Mouse (Mus musculus) limb, embryonic 10.5 days (tissue): Measurements from ENCODE around the gene Btbd9. TPM values are rescaled to one million over a fixed set of nuclear protein-coding genes. Genes with fewer than 3 reads are reported as not detected.

Experiments
- DNase-seq: peaks from one replicate; pipeline ENCODE4 v3.0.0-alpha.2; 2017; ENCODE audit warnings: low spot score
- H3K27ac ChIP-seq: fragments of 300-500 bp; sonication (generic); 2 replicates; pipeline ENCODE4 v1.5.1; 2016; ENCODE audit warnings: mild to moderate bottlenecking
- H3K27me3 ChIP-seq: fragments of 300-500 bp; sonication (generic); 2 replicates; pipeline ENCODE4 v1.6.1; 2016; ENCODE audit warnings: low read depth, mild to moderate bottlenecking; ENCODE audit not compliant: poor library complexity, severe bottlenecking
- H3K36me3 ChIP-seq: fragments of 300-500 bp; sonication (generic); 2 replicates; pipeline ENCODE4 v1.6.1; 2016; ENCODE audit warnings: mild to moderate bottlenecking, moderate library complexity
- H3K4me1 ChIP-seq: fragments of 300-500 bp; sonication (generic); 2 replicates; pipeline ENCODE4 v1.6.1; 2016
- H3K4me3 ChIP-seq: fragments of 300-500 bp; sonication (generic); 2 replicates; pipeline ENCODE4 v1.5.1; 2016; ENCODE audit warnings: mild to moderate bottlenecking, moderate library complexity
- H3K9me3 ChIP-seq: fragments of 300-500 bp; sonication (generic); replicated peaks from 2 replicates; pipeline ENCODE4 v1.6.1; 2016; ENCODE audit warnings: mild to moderate bottlenecking
- WGBS: fragments of 180-500 bp; shearing (Covaris S2); methylation state at CpG from one replicate; pipeline ENCODE4 v1.1.7; 2016; 5-methylcytosine and 5-hydroxymethylcytosine counted together
- polyA plus RNA-seq: library from polyadenylated mRNA; unstranded; fragments of >200 nt; fragmentation: Nextera tagmentation; extraction: Ambion mirVana; gene quantifications from 2 replicates; pipeline ENCODE4 v1.2.1, GENCODE M21; 2016

Gene Btbd9
- polyA plus RNA-seq, 1 experiment from 2014 or later, result 57.5 TPM

- no peaks in the 10 kb centered on the region for H3K9me3 ChIP-seq
- H3K27ac ChIP-seq, result no peak overlapping the region
- H3K27me3 ChIP-seq, result no peaks in the 10 kb centered on the region
- 97% methylated on average over 3 of the region's 3 CpGs for WGBS
- H3K36me3 ChIP-seq, result no peaks in the 10 kb centered on the region
- H3K4me3 ChIP-seq, result no peak overlapping the region
- 0 out of 2 replicates have a peak, but pooled peaks cover 3% of the 10 kb centered on the region for H3K4me1 ChIP-seq
- DNase-seq, result no peak
Measured at GRCm38 (mm10) chr17:30402871-30403270, 173.4 kb downstream of the Btbd9 start.

DNA sequence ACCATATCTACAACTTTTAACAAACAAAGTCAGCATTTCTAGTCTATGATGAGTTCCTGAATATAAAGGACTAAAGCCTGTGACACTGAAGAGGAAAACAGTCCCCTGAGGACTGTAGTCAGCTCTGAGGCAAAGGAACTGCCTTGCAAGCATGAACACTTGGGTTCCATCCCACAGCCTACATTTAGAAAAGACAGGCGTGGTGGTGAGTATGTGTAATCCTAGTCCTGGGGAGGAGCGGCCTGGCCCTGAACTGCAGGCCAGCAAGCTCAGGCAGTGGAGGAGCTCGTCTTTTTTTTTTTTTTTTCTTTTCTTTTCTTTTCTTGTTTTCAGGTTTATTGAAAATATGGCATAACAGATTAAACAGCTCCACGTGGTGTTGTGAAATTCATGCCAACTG, 181.0 kb downstream of the Btbd9 start:
- Histone ChIP-seq H3K36me3 (no peaks in the 10 kb centered on the region), H3K27ac (no peak overlapping the region), H3K4me3 (no peak overlapping the region), H3K9me3 (no peaks in the 10 kb centered on the region), H3K4me1 (no peaks in the 10 kb centered on the region), H3K27me3 (no peaks in the 10 kb centered on the region)
- 84% methylated on average over 4 of the region's 4 CpGs for WGBS
- DNase-seq, result no peak

DNA sequence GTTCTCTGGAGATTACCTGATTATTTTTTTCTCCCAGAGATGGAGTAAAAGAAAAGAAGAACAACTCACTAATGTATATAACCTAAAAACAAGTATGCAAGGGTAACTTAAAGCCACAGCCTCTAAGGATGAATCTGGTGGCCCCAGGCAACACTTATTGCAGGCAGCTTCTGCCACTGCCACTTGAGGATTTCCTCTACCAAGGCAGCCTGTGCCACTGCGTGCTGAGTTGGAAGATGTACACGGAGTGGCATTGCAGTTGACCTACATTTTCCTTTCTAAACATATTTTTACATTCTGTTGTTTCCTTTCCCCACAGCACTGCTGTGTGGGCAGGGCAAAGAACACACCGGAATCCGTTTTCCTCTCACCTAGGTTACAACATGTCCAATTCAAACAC, 184.3 kb downstream of the Btbd9 start:
- no peaks in the 10 kb centered on the region for H3K4me1 ChIP-seq
- no peak overlapping the region for H3K27ac ChIP-seq
- DNase-seq, result no peak
- 92% methylated on average over 4 of the region's 4 CpGs for WGBS
- H3K9me3 ChIP-seq, result no peaks in the 10 kb centered on the region
- H3K36me3 ChIP-seq, result no peaks in the 10 kb centered on the region
- no peak overlapping the region for H3K4me3 ChIP-seq
- no peaks in the 10 kb centered on the region for H3K27me3 ChIP-seq

- Histone ChIP-seq H3K4me3 (no peak overlapping the region), H3K4me1 (no peaks in the 10 kb centered on the region), H3K9me3 (no peaks in the 10 kb centered on the region), H3K27me3 (no peaks in the 10 kb centered on the region), H3K36me3 (no peaks in the 10 kb centered on the region), H3K27ac (no peak overlapping the region)
- no peak for DNase-seq
- 94% methylated on average over 1 of the region's 1 CpGs for WGBS
Measured at GRCm38 (mm10) chr17:30391220-30391619, 185.1 kb downstream of the Btbd9 start.

GRCm38 (mm10) chr17:30389686-30390085, 186.6 kb downstream of the Btbd9 start:
- DNase-seq, result peak; percentile 41

DNA sequence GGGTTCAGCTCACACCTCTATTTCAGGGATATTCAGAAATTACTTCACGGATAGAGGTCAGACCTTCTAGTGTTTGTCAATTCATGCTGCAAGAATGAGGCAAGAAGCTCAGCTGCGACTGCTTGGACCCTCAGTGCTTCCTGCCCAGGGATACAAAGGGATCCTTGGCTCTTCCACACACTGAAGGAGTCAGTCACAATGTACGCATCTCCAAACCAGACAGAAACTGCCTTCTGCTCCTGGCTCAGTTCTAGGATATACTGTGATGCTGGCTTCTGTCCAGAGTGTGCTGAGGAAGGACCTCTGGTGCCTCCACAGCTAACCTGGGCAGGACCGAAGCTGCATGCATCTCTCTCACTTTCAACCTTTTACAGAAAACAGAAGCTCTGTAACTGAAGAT, 187.5 kb downstream of the Btbd9 start:
- H3K9me3 ChIP-seq, result no peaks in the 10 kb centered on the region
- no peak for DNase-seq

More at GRCm38 (mm10) chr17:30389686-30390085, 186.6 kb downstream of the Btbd9 start:
- H3K27me3 ChIP-seq, result no peaks in the 10 kb centered on the region
- no peak overlapping the region for H3K27ac ChIP-seq
- no peaks in the 10 kb centered on the region for H3K9me3 ChIP-seq
- H3K4me3 ChIP-seq, result no peak overlapping the region
- no peaks in the 10 kb centered on the region for H3K4me1 ChIP-seq
- no peaks in the 10 kb centered on the region for H3K36me3 ChIP-seq

DNA sequence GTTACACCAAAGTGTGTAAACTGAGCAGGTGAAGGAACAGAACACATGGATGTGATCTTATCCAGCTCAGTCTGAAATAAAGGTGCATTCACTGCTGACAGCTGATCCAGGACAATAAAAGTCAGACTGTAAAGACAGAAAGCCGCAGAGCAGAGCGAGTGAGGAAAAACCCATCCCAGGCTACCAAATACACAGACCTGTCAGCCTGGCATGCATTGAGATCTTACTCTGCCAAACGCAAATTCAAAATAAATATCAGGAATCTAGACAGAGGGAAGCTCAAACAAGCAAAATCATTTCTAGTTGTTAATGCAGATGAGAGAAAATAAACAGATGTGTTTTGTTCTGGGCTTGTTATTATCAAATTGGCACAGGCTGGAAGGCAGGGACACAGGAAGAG, 187.9 kb downstream of the Btbd9 start:
- WGBS, result 91% methylated on average over 3 of the region's 3 CpGs
- Histone ChIP-seq H3K4me1 (0 out of 2 replicates have a peak, but pooled peaks cover under 1% of the 10 kb centered on the region), H3K27ac (no peak overlapping the region), H3K27me3 (no peaks in the 10 kb centered on the region), H3K9me3 (no peaks in the 10 kb centered on the region), H3K36me3 (no peaks in the 10 kb centered on the region), H3K4me3 (no peak overlapping the region)
- no peak for DNase-seq

More for the DNA sequence above, 187.5 kb downstream of the Btbd9 start:
- WGBS, result 90% methylated on average over 4 of the region's 4 CpGs
- Histone ChIP-seq H3K36me3 (no peaks in the 10 kb centered on the region), H3K27me3 (no peaks in the 10 kb centered on the region), H3K4me3 (no peak overlapping the region), H3K27ac (no peak overlapping the region), H3K4me1 (no peaks in the 10 kb centered on the region)

DNA sequence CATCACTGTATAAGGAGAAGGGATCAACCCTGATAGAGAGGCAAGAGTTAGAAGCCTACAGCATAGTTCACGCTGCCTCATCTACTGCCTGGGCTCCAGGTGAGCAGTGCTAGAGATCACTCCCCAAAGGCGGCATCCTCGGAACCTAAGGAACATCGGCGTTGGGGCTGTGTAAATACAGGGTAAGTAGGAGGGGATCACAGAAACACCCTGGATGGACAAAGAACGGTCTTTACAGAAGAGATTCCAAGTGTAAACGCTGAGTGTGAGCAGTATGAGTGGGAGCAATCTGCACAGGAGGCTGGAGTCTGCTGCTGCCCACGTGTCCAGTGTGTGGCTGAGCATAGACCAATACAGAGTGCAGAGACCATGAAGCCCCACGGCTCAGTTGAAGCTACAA, 190.0 kb downstream of the Btbd9 start:
- Histone ChIP-seq H3K36me3 (no peaks in the 10 kb centered on the region), H3K4me1 (0 out of 2 replicates have a peak, but pooled peaks cover 3% of the 10 kb centered on the region), H3K27me3 (no peaks in the 10 kb centered on the region), H3K27ac (no peak overlapping the region), H3K4me3 (no peak overlapping the region), H3K9me3 (no peaks in the 10 kb centered on the region)
- WGBS, result 93% methylated on average over 9 of the region's 9 CpGs
- no peak for DNase-seq

DNA sequence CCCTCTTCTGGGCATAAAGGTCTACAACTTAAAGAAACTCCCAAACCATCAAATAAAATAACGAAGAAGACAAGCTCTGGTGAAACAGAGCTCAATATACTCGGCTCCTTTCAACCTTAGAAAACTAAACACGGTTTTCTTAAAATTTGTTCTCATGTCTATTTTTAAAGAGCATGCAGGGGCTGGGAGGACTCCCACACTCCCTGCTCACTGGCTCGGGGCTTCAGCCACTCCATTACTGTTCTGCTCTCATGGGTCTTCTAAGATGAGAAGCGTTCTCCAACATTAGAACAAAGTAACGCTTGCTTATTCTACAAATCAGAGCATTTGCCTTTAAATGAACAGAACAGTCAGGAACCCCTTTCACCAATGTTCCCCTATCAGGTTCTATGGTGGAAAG, 192.6 kb downstream of the Btbd9 start:
- Histone ChIP-seq H3K36me3 (no peaks in the 10 kb centered on the region), H3K27me3 (no peaks in the 10 kb centered on the region), H3K9me3 (no peaks in the 10 kb centered on the region), H3K4me1 (peaks cover 7% of the 10 kb centered on the region), H3K27ac (no peak overlapping the region), H3K4me3 (no peak overlapping the region)
- DNase-seq, result no peak
- 91% methylated on average over 6 of the region's 6 CpGs for WGBS

GRCm38 (mm10) chr17:30378221-30379010, 197.9 kb downstream of the Btbd9 start:
- no peak for DNase-seq
- H3K4me3 ChIP-seq, result no peak overlapping the region

DNA sequence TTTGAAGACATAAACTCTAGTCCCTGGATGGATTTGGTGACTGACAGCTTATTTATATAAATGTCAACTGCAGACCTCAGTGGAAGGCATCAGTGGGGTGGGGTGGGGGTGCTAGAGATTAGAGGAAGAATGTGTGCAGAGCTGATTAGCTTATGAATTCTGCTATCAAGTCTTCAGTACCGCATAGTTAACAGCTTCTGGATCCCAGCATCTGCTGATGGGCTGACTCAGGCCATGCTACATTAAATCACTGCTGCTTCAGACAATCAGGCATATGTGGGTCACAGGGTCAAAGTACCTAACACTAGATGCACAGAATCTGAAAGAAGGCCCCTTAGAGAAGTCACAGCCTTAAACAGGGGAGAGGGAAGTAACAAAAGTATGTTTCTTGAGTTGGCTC, 198.5 kb downstream of the Btbd9 start:
- Histone ChIP-seq H3K9me3 (no peaks in the 10 kb centered on the region), H3K4me1 (peaks cover 37% of the 10 kb centered on the region), H3K27me3 (no peaks in the 10 kb centered on the region), H3K4me3 (no peak overlapping the region), H3K27ac (no peak overlapping the region), H3K36me3 (no peaks in the 10 kb centered on the region)
- no peak for DNase-seq
- WGBS, result 40% methylated on average over 1 of the region's 1 CpGs

More at GRCm38 (mm10) chr17:30378221-30379010, 197.9 kb downstream of the Btbd9 start:
- no peak overlapping the region for H3K27ac ChIP-seq
- no peaks in the 10 kb centered on the region for H3K27me3 ChIP-seq
- WGBS, result 49% methylated on average over 5 of the region's 5 CpGs
- no peaks in the 10 kb centered on the region for H3K36me3 ChIP-seq
- peaks cover 34% of the 10 kb centered on the region for H3K4me1 ChIP-seq
- no peaks in the 10 kb centered on the region for H3K9me3 ChIP-seq

DNA sequence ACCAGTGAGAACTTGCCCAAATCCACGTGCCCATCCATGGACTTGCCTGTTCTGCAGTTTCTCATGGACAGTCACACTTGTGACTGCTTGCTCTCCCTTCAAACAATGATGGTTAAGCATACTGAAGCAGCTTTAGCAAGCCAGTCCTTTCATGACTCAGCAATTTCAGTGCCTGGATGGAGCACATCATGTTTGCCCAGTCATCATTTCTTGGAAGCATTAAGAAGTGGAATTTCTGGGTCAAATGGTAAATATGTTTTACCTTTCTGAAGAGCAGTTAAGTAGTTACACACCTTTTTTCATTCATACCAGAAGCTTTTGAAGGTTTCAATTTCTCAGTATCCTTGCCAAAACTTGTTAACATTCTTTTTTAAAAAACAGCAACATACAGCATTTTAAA, 201.2 kb downstream of the Btbd9 start:
- Histone ChIP-seq H3K4me3 (no peak overlapping the region), H3K9me3 (no peaks in the 10 kb centered on the region), H3K27me3 (no peaks in the 10 kb centered on the region), H3K27ac (no peak overlapping the region), H3K36me3 (no peaks in the 10 kb centered on the region), H3K4me1 (peaks cover 41% of the 10 kb centered on the region)
- 86% methylated on average over 1 of the region's 1 CpGs for WGBS
- DNase-seq, result no peak

- WGBS, result 60% methylated on average over 2 of the region's 2 CpGs
- DNase-seq, result no peak
- H3K4me1 ChIP-seq, result peaks cover 47% of the 10 kb centered on the region
Measured at GRCm38 (mm10) chr17:30368559-30368958, 207.7 kb downstream of the Btbd9 start.

GRCm38 (mm10) chr17:30364701-30365100, 211.6 kb downstream of the Btbd9 start:
- Histone ChIP-seq H3K27me3 (no peaks in the 10 kb centered on the region), H3K27ac (no peak overlapping the region), H3K36me3 (no peaks in the 10 kb centered on the region), H3K4me1 (peaks cover 61% of the 10 kb centered on the region), H3K9me3 (no peaks in the 10 kb centered on the region), H3K4me3 (no peak overlapping the region)
- WGBS, result 85% methylated on average over 1 of the region's 1 CpGs
- DNase-seq, result no peak

More at GRCm38 (mm10) chr17:30368559-30368958, 207.7 kb downstream of the Btbd9 start:
- Histone ChIP-seq H3K27ac (no peak overlapping the region), H3K4me3 (no peak overlapping the region), H3K9me3 (no peaks in the 10 kb centered on the region), H3K27me3 (no peaks in the 10 kb centered on the region), H3K36me3 (no peaks in the 10 kb centered on the region)
